Mouse (Mus musculus) cerebellum, adult 2 months (tissue): ENCODE measurements at regions not wholly inside any gene's neighbourhood (a gene's known extent, or its start where the extent isn't known, plus 50 kb on each side); places are given as distances from the start of the nearest gene placed in this dataset.

Experiments used
- CTCF ChIP-seq: fragments of 200-500 bp; IDR thresholded peaks from 2 replicates; pipeline ENCODE4 v1.5.1; 2011; ENCODE audit warnings: low read depth, mild to moderate bottlenecking, control low read depth, low read length, moderate library complexity, borderline replicate concordance; ENCODE audit not compliant: insufficient read depth
- POLR2A ChIP-seq: fragments of 200-500 bp; IDR thresholded peaks from 2 replicates; pipeline ENCODE4 v1.6.1; 2011; ENCODE audit warnings: low read length, control low read depth, borderline replicate concordance; ENCODE audit not compliant: insufficient read depth

GRCm38 (mm10) chr10:66940368-66940767 lies 155.6 kb upstream of the Jmjd1c start:
- TF ChIP-seq POLR2A (no peak), CTCF (no peak)
